Mouse (Mus musculus) limb, embryonic 12.5 days (tissue): ENCODE results near the gene Hoxc8. TPM values are rescaled to one million over a fixed set of nuclear protein-coding genes. Genes with fewer than 3 reads are reported as not detected.

Source experiments
- ATAC-seq: fragments of 200-750 bp; cut with Nextera tagmentation; 2 replicates; pipeline ENCODE4 v1.8.0; 2017; ENCODE audit warnings: low read depth, moderate TSS enrichment; ENCODE audit not compliant: insufficient number of reproducible peaks, insufficient read depth, low FRiP score, low TSS enrichment
- H3K27ac ChIP-seq: fragments of 300-500 bp; sonication (generic); 2 replicates; pipeline ENCODE4 v1.5.1; 2016; ENCODE audit warnings: mild to moderate bottlenecking, moderate library complexity
- H3K27me3 ChIP-seq: fragments of 300-500 bp; sonication (generic); 2 replicates; pipeline ENCODE4 v1.6.1; 2016; ENCODE audit warnings: mild to moderate bottlenecking, moderate library complexity
- H3K36me3 ChIP-seq: fragments of 300-500 bp; sonication (generic); 2 replicates; pipeline ENCODE4 v1.6.1; 2016; ENCODE audit warnings: mild to moderate bottlenecking, moderate library complexity
- H3K4me1 ChIP-seq: fragments of 300-500 bp; sonication (generic); replicated peaks from 2 replicates; pipeline ENCODE4 v1.6.1; 2016
- H3K4me2 ChIP-seq: fragments of 300-500 bp; sonication (generic); 2 replicates; pipeline ENCODE4 v1.6.1; 2016; ENCODE audit warnings: mild to moderate bottlenecking, moderate library complexity
- H3K4me3 ChIP-seq: fragments of 300-500 bp; sonication (generic); replicated peaks from 2 replicates; pipeline ENCODE4 v1.5.1; 2016; ENCODE audit warnings: mild to moderate bottlenecking
- H3K9ac ChIP-seq: fragments of 300-500 bp; sonication (generic); replicated peaks from 2 replicates; pipeline ENCODE4 v1.6.1; 2016; ENCODE audit warnings: mild to moderate bottlenecking, moderate library complexity
- H3K9me3 ChIP-seq: fragments of 300-500 bp; sonication (generic); 2 replicates; pipeline ENCODE4 v1.6.1; 2016; ENCODE audit warnings: mild to moderate bottlenecking, moderate library complexity
- WGBS: fragments of 180-500 bp; shearing (Covaris S2); methylation state at CpG from one replicate; pipeline ENCODE4 v1.1.7; 2016; 5-methylcytosine and 5-hydroxymethylcytosine counted together
- polyA plus RNA-seq: library from polyadenylated mRNA; unstranded; fragments of >200 nt; fragmentation: Nextera tagmentation; extraction: Ambion mirVana; gene quantifications from 2 replicates; pipeline ENCODE4 v1.2.1, GENCODE M21; 2016

Gene Hoxc8
- polyA plus RNA-seq, 1 experiment from 2014 or later, result 3.9 TPM

GRCm38 (mm10) chr15:103027266-103028235 is 37.1 kb downstream of the Hoxc8 start:
- 0 out of 2 replicates have a peak overlapping the region, but pooled peaks have one; percentile 12 for H3K9ac ChIP-seq
- peak overlapping the region; percentile 15; the same call in 1 of the 2 replicates for H3K4me2 ChIP-seq
- peak overlapping the region; percentile 12 for H3K4me3 ChIP-seq

GRCm38 (mm10) chr15:103028916-103029512 is 38.6 kb downstream of the Hoxc8 start:
- no peaks in the 10 kb centered on the region for H3K9me3 ChIP-seq
- H3K4me1 ChIP-seq, result peaks cover 17% of the 10 kb centered on the region; the same call in 1 of the 2 replicates
- H3K4me2 ChIP-seq, result no peak overlapping the region
- WGBS, result 24% methylated on average over 9 of the region's 9 CpGs
- H3K27ac ChIP-seq, result no peak overlapping the region
- H3K4me3 ChIP-seq, result no peak overlapping the region
- no peaks in the 10 kb centered on the region for H3K36me3 ChIP-seq
- ATAC-seq, result no peak
- no peak overlapping the region for H3K9ac ChIP-seq
- peaks cover 90% of the 10 kb centered on the region for H3K27me3 ChIP-seq

More at GRCm38 (mm10) chr15:103027266-103028235, 37.1 kb downstream of the Hoxc8 start:
- Histone ChIP-seq H3K4me1 (peaks cover 5% of the 10 kb centered on the region; the same call in 1 of the 2 replicates), H3K36me3 (no peaks in the 10 kb centered on the region), H3K27ac (no peak overlapping the region), H3K9me3 (no peaks in the 10 kb centered on the region), H3K27me3 (peaks cover 89% of the 10 kb centered on the region)
- ATAC-seq, result no peak
- 3% methylated on average over 43 of the region's 43 CpGs for WGBS

- no peaks in the 10 kb centered on the region for H3K36me3 ChIP-seq
- no peak overlapping the region for H3K9ac ChIP-seq
- no peak overlapping the region for H3K27ac ChIP-seq
- peaks cover 28% of the 10 kb centered on the region for H3K4me1 ChIP-seq
- no peaks in the 10 kb centered on the region for H3K9me3 ChIP-seq
- H3K4me2 ChIP-seq, result no peak overlapping the region
- WGBS, result 14% methylated on average over 8 of the region's 8 CpGs
- peaks cover 90% of the 10 kb centered on the region for H3K27me3 ChIP-seq
- no peak overlapping the region for H3K4me3 ChIP-seq
- ATAC-seq, result no peak
Measured at GRCm38 (mm10) chr15:103030142-103030541, 39.7 kb downstream of the Hoxc8 start.

GRCm38 (mm10) chr15:103032167-103032566 is 41.8 kb downstream of the Hoxc8 start:
- Histone ChIP-seq H3K27me3 (peaks cover 92% of the 10 kb centered on the region), H3K9ac (no peak overlapping the region), H3K4me3 (no peak overlapping the region), H3K27ac (no peak overlapping the region), H3K4me2 (no peak overlapping the region), H3K9me3 (no peaks in the 10 kb centered on the region), H3K4me1 (peaks cover 35% of the 10 kb centered on the region), H3K36me3 (no peaks in the 10 kb centered on the region)
- WGBS, result 0% methylated on average over 3 of the region's 3 CpGs
- ATAC-seq, result no peak

- no peaks in the 10 kb centered on the region for H3K9me3 ChIP-seq
- H3K27me3 ChIP-seq, result peaks cover 92% of the 10 kb centered on the region
- ATAC-seq, result no peak
- H3K9ac ChIP-seq, result no peak overlapping the region
- no peak overlapping the region for H3K4me3 ChIP-seq
- H3K4me2 ChIP-seq, result no peak overlapping the region
- 1% methylated on average over 26 of the region's 26 CpGs for WGBS
- H3K27ac ChIP-seq, result no peak overlapping the region
- peaks cover 35% of the 10 kb centered on the region for H3K4me1 ChIP-seq
- H3K36me3 ChIP-seq, result no peaks in the 10 kb centered on the region
Measured at GRCm38 (mm10) chr15:103032646-103033575, 42.5 kb downstream of the Hoxc8 start.

DNA sequence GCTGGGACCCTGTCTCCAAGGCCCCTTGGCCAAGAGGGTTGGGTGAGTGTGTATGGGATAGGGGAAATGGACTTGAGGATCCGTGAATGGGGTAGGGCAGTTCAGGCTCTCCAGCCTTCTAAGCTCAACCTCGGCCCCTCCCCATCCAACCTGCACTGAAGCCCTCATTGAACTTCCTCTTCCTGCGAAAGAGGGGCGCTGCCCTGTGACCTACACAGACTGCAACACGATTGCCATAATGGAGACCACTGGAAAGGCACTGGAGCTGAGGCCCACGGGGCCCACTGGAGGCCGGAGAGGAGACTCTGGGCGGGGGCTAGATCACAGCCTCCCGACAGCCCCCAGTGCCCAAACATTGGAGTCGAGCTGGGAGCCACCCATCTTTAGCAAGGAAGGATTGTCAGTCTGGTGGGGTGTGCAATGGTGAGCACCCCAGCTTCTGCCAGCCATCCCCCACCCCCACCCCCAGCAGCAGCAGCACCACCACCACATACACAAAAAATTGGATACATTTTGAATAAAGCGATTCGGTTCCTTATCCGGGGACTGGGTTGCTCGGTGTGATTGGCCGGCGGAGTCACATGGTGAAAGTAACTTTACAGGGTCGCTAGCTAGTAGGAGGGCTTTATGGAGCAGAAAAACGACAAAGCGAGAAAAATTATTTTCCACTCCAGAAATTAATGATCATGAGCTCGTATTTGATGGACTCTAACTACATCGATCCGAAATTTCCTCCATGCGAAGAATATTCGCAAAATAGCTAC is 43.8 kb downstream of the Hoxc8 start:
- Histone ChIP-seq H3K9ac (no peak overlapping the region; the same call in 1 of the 2 replicates), H3K4me3 (peak overlapping the region; percentile 38), H3K9me3 (no peaks in the 10 kb centered on the region), H3K4me2 (peak overlapping the region; percentile 58), H3K4me1 (peaks cover 39% of the 10 kb centered on the region), H3K27me3 (peaks cover 92% of the 10 kb centered on the region), H3K27ac (0 out of 2 replicates have a peak overlapping the region, but pooled peaks have one; percentile 45), H3K36me3 (no peaks in the 10 kb centered on the region)
- WGBS, result 4% methylated on average over 24 of the region's 24 CpGs
- 0 out of 2 replicates have a peak, but pooled peaks have one; percentile 32 for ATAC-seq

- peak overlapping the region; percentile 58 for H3K4me2 ChIP-seq
- peak overlapping the region; percentile 38 for H3K4me3 ChIP-seq
- WGBS, result 1% methylated on average over 34 of the region's 34 CpGs
- H3K27ac ChIP-seq, result peak overlapping the region; percentile 45; the same call in 1 of the 2 replicates
- no peaks in the 10 kb centered on the region for H3K36me3 ChIP-seq
- peak overlapping the region; percentile 51 for H3K9ac ChIP-seq
- peaks cover 97% of the 10 kb centered on the region for H3K27me3 ChIP-seq
- ATAC-seq, result peak; percentile 65; the same call in 1 of the 2 replicates
- no peaks in the 10 kb centered on the region for H3K9me3 ChIP-seq
- peaks cover 39% of the 10 kb centered on the region for H3K4me1 ChIP-seq
Measured at GRCm38 (mm10) chr15:103034807-103035547, 44.6 kb downstream of the Hoxc8 start.

- Histone ChIP-seq H3K4me2 (peak overlapping the region; percentile 58), H3K27ac (peak overlapping the region; percentile 45; the same call in 1 of the 2 replicates), H3K9ac (no peak overlapping the region; the same call in 1 of the 2 replicates), H3K9me3 (no peaks in the 10 kb centered on the region), H3K4me3 (peak overlapping the region; percentile 38), H3K36me3 (no peaks in the 10 kb centered on the region), H3K4me1 (peaks cover 44% of the 10 kb centered on the region), H3K27me3 (peaks cover 97% of the 10 kb centered on the region)
- WGBS, result 2% methylated on average over 14 of the region's 14 CpGs
- ATAC-seq, result no peak
Measured at GRCm38 (mm10) chr15:103035548-103035881, 45.1 kb downstream of the Hoxc8 start.

DNA sequence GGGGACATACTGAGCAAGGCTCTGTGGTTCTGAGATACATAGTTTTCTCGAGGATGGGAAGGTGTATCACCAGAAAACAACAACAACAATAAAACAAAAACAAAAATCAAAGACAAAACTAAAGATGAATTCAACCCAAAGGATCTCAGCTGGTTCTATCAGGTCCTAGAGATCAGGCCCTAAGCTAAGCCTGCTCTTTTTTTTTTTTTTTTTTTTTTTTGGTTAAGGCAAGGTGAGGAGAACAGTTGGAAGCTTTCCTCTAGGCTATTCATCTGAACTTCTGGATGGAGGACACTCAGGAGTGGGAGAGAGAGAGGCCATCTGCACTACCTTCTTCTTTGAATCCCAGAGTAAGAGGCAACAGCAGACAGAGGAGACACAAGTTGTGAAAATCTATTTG is 47.2 kb downstream of the Hoxc8 start:
- ATAC-seq, result no peak
- Histone ChIP-seq H3K4me3 (no peak overlapping the region), H3K36me3 (no peaks in the 10 kb centered on the region), H3K27ac (no peak overlapping the region), H3K9me3 (no peaks in the 10 kb centered on the region), H3K27me3 (peaks cover 100% of the 10 kb centered on the region), H3K4me1 (peaks cover 45% of the 10 kb centered on the region), H3K9ac (no peak overlapping the region), H3K4me2 (no peak overlapping the region)
- WGBS, result 10% methylated on average over 1 of the region's 1 CpGs
